Mouse (Mus musculus) adrenal gland, adult 8-10 months (tissue): ENCODE results near the gene Gm20547. TPM values are rescaled to one million over a fixed set of nuclear protein-coding genes. Genes with fewer than 3 reads are reported as not detected.

Experiments used
- microRNA-seq, 2 experiments: library from miRNA; unstranded; fragments of <30 nt; microRNA quantifications; one replicate each; pipeline ENCODE4 v1.2.0; 2022
- total RNA-seq, 4 experiments: library from RNA; stranded (reverse); gene quantifications; 2 replicates each; pipeline ENCODE4 v1.2.4; 2022

The Gm20547 gene
- total RNA-seq, 4 experiments from 2014 or later: 0.89 TPM; not detected in 3

Small RNAs within 50 kb of the gene (microRNA-seq; reads per million reads assigned to microRNA genes)
- gene Mir6970 (0.18 to 0.50 reads per million in 2 experiments), gene Mir6971 (2.2 to 3.7 reads per million in 2 experiments), gene Mir6972 (0 to 0.18 reads per million in 2 experiments)

Other genes with a start within 250 kb of the Gm20547 start
- 10 to 100 TPM; 13.0 to 15.5 (median 15.1) TPM for gene Fkbpl, start 237.3 kb downstream of the Gm20547 start, total RNA-seq
- 10 to 100 TPM; 47.1 to 56.6 (median 51.1) TPM for gene Atf6b, start 234.9 kb downstream of the Gm20547 start, total RNA-seq
- 10 to 100 TPM; 27.6 to 54.1 (median 41.4) TPM for gene Tnxb, start 211.5 kb downstream of the Gm20547 start, total RNA-seq
- gene C4b, start 138.2 kb downstream of the Gm20547 start, total RNA-seq: 100 to 1,000 TPM; 116 to 180 (median 142) TPM
- over 10,000 TPM in 2 of 4 experiments, 1,000 to 10,000 TPM in 2; 6,868 to 18,233 (median 12,184) TPM for gene Cyp21a1, start 77.5 kb downstream of the Gm20547 start, total RNA-seq
- 10 to 100 TPM; 43.2 to 75.9 (median 64.6) TPM for gene Stk19, start 45.1 kb downstream of the Gm20547 start, total RNA-seq
- 10 to 100 TPM; 48.2 to 76.5 (median 67.0) TPM for gene Dxo, start 45.0 kb downstream of the Gm20547 start, total RNA-seq
- gene Skiv2l, start 31.8 kb downstream of the Gm20547 start, total RNA-seq: 10 to 100 TPM; 67.2 to 85.0 (median 83.5) TPM
- gene Nelfe, start 31.7 kb downstream of the Gm20547 start, total RNA-seq: 10 to 100 TPM; 41.7 to 59.8 (median 53.8) TPM
- 10 to 100 TPM in 3 of 4 experiments, 1 to 10 TPM in 1; 9.5 to 29.5 (median 17.1) TPM for gene Cfb, start 19.5 kb downstream of the Gm20547 start, total RNA-seq
- gene Zbtb12, start 2.6 kb downstream of the Gm20547 start, total RNA-seq: 10 to 100 TPM; 15.0 to 21.0 (median 18.0) TPM
- gene C2, start 16.2 kb upstream of the Gm20547 start, total RNA-seq: 100 to 1,000 TPM in 3 of 4 experiments, 10 to 100 TPM in 1; 86.8 to 164 (median 129) TPM
- gene Ehmt2, start 16.4 kb upstream of the Gm20547 start, total RNA-seq: 100 to 1,000 TPM; 148 to 179 (median 173) TPM
- gene Slc44a4, start 32.4 kb upstream of the Gm20547 start, total RNA-seq: 1 to 10 TPM in 2 of 4 experiments, under 1 TPM in 2; 0.73 to 1.8 (median 1.1) TPM
- 10 to 100 TPM; 27.3 to 39.4 (median 28.1) TPM for gene Neu1, start 49.2 kb upstream of the Gm20547 start, total RNA-seq
- 100 to 1,000 TPM in 1 of 4 experiments, 10 to 100 TPM in 3; 24.5 to 115 (median 36.0) TPM for gene Hspa1b, start 77.2 kb upstream of the Gm20547 start, total RNA-seq
- under 1 TPM in 1 of 4 experiments, not detected in 3; 0.73 TPM for gene Gm20481, start 87.9 kb upstream of the Gm20547 start, total RNA-seq
- gene Hspa1a, start 90.1 kb upstream of the Gm20547 start, total RNA-seq: 10 to 100 TPM; 11.9 to 35.8 (median 14.4) TPM
- under 1 TPM; 0.14 to 0.25 (median 0.17) TPM for gene Hspa1l, start 90.7 kb upstream of the Gm20547 start, total RNA-seq
- gene Lsm2, start 99.8 kb upstream of the Gm20547 start, total RNA-seq: 10 to 100 TPM; 28.2 to 35.4 (median 30.1) TPM
- gene Vars, start 118.9 kb upstream of the Gm20547 start, total RNA-seq: 10 to 100 TPM; 57.9 to 76.0 (median 67.7) TPM
- 1 to 10 TPM in 2 of 4 experiments, under 1 TPM in 2; 0.75 to 1.8 (median 1.2) TPM for gene Vwa7, start 134.5 kb upstream of the Gm20547 start, total RNA-seq
- gene Sapcd1, start 146.0 kb upstream of the Gm20547 start, total RNA-seq: 1 to 10 TPM in 2 of 4 experiments, under 1 TPM in 2; 0.91 to 2.8 (median 0.99) TPM
- gene Msh5, start 164.7 kb upstream of the Gm20547 start, total RNA-seq: 1 to 10 TPM in 3 of 4 experiments, under 1 TPM in 1; 0.73 to 4.0 (median 2.2) TPM
- 100 to 1,000 TPM in 2 of 4 experiments, 10 to 100 TPM in 2; 83.2 to 134 (median 113) TPM for gene Clic1, start 167.9 kb upstream of the Gm20547 start, total RNA-seq
- gene Ddah2, start 177.0 kb upstream of the Gm20547 start, total RNA-seq: 10 to 100 TPM; 12.4 to 29.5 (median 21.6) TPM
- gene Ly6g6c, start 183.3 kb upstream of the Gm20547 start, total RNA-seq: not detected
- not detected for gene Mpig6b, start 184.1 kb upstream of the Gm20547 start, total RNA-seq
- gene Ly6g6e, start 194.9 kb upstream of the Gm20547 start, total RNA-seq: not detected
- under 1 TPM in 2 of 4 experiments, not detected in 2; 0.46 to 0.68 TPM for gene Ly6g6d, start 196.0 kb upstream of the Gm20547 start, total RNA-seq
- not detected for gene Ly6g6f, start 203.6 kb upstream of the Gm20547 start, total RNA-seq
- gene Abhd16a, start 207.2 kb upstream of the Gm20547 start, total RNA-seq: 100 to 1,000 TPM in 2 of 4 experiments, 10 to 100 TPM in 2; 79.4 to 124 (median 103) TPM
- gene Ly6g5c, start 226.2 kb upstream of the Gm20547 start, total RNA-seq: not detected
- under 1 TPM in 3 of 4 experiments, not detected in 1; 0.38 to 0.91 (median 0.40) TPM for gene Ly6g5b, start 233.4 kb upstream of the Gm20547 start, total RNA-seq
- gene Gpank1, start 239.4 kb upstream of the Gm20547 start, total RNA-seq: 10 to 100 TPM; 12.6 to 17.9 (median 14.5) TPM
- gene Csnk2b, start 240.0 kb upstream of the Gm20547 start, total RNA-seq: 100 to 1,000 TPM; 196 to 224 (median 222) TPM
- gene D17H6S53E, start 244.3 kb upstream of the Gm20547 start, total RNA-seq: 10 to 100 TPM; 29.3 to 41.2 (median 39.6) TPM